Mouse (Mus musculus) stomach, postnatal 0 days (tissue): Measurements from ENCODE around the gene Cdk14.

Source experiments
- CTCF ChIP-seq: IDR thresholded peaks from 2 replicates; pipeline ENCODE4 v1.5.1; 2016; ENCODE audit warnings: antibody characterized with exemption, low read depth, mild to moderate bottlenecking, moderate library complexity
- EP300 ChIP-seq: optimal IDR thresholded peaks from 2 replicates; pipeline ENCODE3; 2016; ENCODE audit warnings: antibody characterized with exemption

GRCm38 (mm10) chr5:5039700-5040284 is 380.3 kb downstream of the Cdk14 start:
- TF ChIP-seq CTCF (no peak), EP300 (no peak)
